Mouse (Mus musculus) megakaryocyte progenitor cell, adult 5-6 weeks (primary cell): Measurements from ENCODE around the gene Cbx8. TPM values are rescaled to one million over a fixed set of nuclear protein-coding genes. Genes with fewer than 3 reads are reported as not detected.

Experiments used
- ATAC-seq: replicated peaks from 2 replicates; pipeline ENCODE4 v1.8.0; 2016; ENCODE audit warnings: mild to moderate bottlenecking, moderate TSS enrichment, inconsistent platforms; ENCODE audit not compliant: poor library complexity
- total RNA-seq, 2 experiments: library from RNA; stranded (forward) in 1 of 2; stranded (reverse) in 1 of 2; fragments of 157-497, 149-512 nt in 1 of 2; fragments of 200-1000 nt in 1 of 2; gene quantifications; 2 replicates each; pipeline versions ENCODE4 v1.2.3 to v1.2.4; 2015 to 2017

Cbx8 gene
- total RNA-seq, 2 experiments from 2014 or later, result 1.9 to 3.6 TPM

DNA sequence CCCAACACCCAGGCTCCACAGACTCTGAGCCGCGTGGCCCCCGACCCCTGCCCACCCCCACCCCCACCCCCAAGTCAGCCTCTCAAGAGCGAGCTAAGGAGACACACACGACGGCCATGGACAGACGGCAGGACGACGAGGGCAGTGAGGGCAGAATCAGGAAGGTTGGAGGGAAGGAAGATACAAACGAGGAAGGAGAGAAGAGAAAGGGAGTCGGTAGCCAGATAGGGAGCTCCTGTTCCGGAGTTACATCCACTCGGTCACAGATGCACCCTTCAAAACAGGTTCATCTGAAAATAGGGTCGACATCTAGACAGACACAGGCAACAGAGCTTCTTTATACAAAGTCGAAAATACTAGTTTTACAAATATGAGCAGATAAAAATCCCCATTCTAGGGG, 4.3 kb downstream of the Cbx8 start:
- ATAC-seq, result no peak

DNA sequence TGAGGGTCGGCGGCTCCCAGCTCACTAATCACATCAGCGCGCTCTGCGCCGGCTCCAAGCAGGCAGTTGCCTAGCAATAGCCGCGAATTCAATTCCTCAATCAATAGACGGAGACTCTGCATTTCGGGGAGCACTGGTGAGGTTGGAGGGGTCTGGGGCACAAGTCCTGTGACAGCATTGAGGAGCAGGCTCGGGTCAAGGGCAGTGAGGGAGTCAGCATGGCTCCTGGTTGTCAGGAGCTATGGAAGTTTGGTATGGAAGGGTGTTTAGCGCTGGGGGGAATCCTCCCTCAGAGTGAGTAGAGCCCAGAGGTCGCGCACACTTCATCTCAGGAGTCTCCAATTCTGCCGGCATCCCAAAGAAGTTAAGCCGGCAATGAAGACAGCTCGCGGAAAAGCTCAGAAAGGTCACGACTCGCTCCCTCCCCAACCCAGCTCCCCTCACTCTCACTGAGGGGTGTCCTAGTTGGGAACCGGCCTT, 5.0 kb downstream of the Cbx8 start:
- ATAC-seq, result no peak

DNA sequence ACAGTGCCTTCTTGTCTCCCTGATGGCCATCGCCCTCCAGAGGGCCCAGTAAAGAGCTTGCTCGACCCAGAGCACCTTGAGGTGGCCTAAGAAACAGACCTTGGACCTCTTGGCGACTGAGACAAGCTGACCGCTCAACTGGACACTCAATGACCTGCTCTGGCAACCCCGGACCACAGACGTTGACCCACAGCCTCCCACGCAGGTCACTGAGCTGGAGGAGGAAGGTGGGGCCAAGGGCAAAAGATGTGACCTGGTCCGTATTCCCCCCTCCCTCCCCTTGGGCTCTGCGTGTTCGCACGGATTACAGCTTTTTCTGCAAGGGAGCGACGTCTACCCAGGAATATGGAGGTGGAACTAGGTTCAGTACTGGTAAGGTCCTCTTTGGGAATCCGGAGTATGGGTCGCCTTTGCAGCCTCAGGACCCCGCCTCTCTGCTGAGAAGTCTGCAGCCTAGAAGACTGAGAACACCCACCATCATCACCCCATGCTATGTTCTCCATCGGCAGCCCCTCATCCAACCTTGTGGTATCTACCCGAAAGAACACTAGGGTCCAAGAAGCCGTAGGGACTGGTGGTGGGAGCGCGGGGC, 5.6 kb downstream of the Cbx8 start:
- no peak for ATAC-seq

DNA sequence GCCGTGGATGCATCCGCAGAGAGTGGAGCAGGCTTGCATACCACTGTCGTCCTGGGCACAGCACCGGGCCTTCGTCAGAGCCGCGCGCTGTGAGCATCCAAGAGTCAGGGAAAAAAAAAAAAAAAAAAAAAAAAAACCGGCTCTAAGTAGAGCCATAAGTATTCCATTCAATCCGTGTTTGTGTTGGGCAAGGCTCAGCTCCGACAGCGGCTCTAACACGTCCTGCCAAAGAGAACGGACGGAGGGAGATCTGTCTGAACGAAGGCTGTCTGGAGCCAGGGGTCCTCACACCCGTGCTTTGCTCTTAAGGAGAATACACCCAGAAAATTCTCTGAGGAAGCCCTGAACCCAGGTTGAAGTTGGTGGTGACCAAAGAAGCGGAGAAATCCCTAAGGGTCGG, 6.1 kb downstream of the Cbx8 start:
- ATAC-seq, result no peak

DNA sequence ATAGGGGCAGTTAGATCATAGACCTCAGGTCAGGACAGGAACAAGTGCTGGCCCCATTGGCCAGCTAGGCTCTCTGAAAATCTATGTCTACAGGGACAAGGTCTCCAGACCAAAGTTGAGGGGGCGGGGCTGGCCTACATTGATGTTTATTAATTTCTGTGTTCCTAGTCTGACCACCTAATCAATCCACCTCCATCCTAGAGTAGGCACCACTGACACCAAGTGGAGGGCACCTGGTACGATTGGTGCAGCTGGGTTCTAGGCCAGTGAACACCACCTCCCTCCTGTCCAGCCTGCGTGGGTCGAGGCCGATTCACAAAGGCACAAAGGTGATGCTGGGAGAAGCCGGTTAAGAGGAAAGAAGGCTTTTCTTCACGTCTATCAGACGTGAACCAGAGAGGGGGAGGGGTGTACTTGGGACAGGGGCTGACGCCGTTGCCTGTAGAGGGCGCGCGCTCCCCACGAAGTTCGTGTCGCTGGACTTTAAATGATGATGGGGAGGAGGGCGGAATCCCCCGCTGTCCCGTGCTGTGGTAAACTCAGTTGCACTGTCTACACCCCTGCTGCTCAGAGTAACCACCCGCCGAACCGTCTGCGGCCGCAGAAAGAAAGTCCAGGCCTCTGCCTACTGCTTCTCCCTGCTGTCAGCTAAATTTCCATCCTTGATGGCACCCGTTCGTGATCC, 6.8 kb downstream of the Cbx8 start:
- ATAC-seq, result peak; percentile 83

DNA sequence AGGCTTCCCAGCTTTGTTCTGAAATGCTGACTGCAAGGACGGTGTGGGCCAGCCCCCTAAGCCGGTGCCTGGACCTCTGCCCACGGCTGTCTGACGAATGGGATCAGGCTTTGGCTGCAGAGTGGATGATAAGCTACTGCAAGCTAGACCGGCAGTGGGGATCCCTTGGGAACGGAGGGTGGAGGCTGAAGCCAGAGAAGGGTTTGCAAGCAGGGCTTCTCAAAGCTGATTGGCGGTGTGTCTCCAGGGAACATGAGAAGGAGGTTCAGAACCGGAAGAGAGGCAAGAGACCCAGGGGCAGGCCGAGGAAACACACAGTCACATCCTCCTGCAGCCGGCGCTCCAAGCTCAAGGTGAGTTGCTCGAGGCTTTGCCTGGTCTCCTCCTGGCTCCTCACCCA, 14.6 kb downstream of the Cbx8 start:
- ATAC-seq, result no peak

DNA sequence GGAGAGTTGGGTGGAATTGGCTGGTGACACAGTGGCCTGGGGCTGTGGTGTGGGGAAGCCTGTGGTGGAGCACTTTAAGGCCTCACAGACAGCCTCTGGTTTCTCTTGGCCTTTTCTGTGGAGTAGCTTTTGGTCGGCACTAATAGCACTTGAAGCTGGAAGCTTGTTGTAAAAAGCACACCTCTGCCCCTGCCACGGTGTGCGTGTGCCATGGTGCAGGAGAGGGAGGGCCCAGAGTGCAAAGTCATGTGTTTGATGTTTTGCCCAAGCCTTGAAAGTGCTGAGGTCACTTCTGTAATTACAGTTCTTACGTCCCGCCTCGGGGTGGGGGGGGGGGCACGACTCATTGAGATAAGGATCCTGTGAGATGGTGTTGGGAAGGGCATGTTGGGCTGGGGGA, 16.5 kb downstream of the Cbx8 start:
- ATAC-seq, result peak; percentile 33; the same call in 1 of the 2 replicates

DNA sequence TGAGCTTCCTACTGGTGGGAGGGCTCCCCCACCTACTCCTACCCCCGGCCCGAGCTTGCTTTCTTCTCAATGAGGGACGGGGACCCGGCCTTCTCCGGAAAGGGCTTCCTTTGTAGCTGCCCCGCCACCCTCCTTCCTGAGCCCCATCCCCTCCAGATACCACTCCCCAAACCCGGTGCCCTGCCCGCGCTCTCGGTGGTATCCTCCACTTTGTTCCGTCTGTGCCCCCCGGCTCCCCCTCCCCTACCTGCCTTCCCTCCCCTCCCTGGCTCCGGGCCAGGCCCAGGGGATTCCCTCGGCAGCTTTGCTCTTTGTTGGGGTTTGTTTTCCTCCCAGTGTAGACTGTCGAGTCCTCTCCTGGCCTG, 17.2 kb downstream of the Cbx8 start:
- no peak for ATAC-seq

DNA sequence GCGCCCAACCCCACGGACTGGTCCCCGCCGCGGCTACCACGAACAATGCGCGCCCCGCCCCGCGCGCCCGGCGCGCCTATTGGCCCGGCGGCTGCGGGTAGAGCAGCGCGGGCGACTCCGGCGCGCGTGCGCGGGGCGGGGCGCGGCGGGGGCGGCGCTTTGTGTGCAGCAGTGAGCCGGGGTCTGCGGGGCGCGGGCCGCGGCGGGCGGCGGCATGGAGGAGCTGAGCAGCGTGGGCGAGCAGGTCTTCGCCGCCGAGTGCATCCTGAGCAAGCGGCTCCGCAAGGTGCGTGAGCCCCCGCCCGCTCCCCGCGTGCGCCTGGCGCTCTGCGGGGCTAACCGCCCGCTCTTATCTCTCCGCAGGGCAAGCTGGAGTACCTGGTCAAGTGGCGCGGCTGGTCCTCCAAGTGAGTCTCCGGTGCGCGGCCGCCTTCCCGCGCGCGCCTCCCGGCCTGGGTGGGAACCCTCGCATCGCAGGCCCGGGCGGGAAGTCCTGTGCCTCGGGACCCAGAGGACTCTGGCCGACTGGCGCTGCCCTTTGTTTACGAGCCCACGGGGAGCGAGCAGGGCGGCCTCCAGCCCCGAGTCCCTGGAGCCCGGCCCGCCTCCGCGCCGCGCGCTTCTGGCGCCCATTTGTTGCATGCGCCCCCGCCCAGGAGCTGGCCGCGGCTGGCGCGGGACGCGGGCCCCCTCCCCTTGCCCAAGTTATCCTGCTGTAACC, 17.7 kb downstream of the Cbx8 start, which contains the start of gene Cbx2:
Gene Cbx2 (plus strand): TSS at position 68 of the 721 bp plus-strand sequence.
- ATAC-seq, result peak; percentile 67

DNA sequence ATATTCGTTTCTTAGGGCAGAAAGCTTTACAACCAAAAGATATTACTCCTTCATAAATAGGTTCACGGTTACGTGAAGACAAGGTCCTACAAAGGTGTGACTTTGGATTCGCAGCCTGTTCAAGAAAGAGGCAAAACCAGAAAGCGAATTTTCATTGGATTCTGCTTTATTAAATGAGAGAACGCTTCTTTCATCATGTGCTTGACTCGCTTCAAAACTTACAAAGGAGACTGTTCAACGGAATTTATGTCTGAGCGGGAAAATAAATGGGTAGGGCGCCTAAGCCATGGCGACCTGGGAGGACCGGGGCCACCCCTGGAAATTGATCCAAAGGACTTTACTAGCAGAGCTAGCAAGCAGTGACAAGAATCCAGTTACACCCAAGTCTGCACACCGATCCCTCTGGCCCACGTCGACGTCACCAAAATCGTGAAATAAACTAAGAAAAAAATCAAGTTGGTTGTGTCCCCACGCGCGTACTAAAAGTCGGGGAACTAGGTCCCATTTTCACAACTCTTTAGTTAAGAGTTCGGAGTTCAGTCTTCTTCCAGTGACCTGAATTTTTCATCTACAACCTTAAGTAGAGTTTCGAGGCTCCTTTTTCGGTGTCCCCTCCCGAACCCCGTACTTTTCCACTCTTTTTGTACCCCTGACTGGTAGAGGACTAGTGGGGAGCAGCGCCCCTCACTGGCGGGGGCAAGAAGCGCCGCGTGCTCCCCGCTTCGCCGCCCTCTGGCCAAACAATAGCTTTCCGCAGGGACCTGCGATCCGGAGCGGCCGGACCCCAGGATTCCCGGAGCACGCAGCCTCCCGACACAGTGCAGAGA, 18.5 kb downstream of the Cbx8 start:
- ATAC-seq, result no peak

DNA sequence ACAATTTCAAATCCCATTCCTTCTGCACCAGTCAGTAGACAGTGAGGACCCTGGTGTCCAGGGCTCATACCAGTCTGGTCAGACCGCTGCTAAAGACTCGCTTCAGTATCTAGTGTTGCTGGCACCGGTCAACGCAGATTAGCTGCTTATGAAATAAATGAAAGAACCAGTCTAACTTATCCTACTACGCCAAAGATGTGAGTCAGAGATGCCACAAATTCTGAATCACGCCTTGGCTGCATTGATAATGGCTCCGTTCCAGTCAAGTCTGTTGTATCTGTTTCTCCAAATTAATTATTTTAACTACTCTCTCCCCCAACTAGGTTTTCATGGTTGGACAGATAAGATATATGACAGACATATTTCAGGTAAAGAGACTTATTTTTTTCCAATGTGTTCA, 19.6 kb downstream of the Cbx8 start:
- ATAC-seq, result no peak

DNA sequence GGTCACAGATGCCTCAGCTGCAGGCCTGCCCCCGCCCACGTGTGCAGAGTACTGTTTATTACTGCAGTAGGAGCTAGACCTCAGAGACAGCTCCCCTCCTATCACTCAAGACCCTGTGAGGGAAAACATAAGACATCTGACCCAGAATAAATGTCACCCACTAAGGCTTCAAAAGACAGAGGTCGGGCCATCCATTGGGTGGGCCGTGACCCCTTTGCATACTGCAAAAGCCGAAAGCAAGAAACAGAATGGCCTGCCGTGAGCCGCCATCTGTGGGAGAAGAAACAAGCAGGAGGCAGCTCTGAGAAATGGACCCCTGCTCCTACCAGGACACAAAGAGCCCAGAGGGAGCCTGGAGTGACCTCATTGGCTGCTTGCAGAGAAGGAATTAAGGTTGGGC, 23.3 kb downstream of the Cbx8 start:
- no peak for ATAC-seq

DNA sequence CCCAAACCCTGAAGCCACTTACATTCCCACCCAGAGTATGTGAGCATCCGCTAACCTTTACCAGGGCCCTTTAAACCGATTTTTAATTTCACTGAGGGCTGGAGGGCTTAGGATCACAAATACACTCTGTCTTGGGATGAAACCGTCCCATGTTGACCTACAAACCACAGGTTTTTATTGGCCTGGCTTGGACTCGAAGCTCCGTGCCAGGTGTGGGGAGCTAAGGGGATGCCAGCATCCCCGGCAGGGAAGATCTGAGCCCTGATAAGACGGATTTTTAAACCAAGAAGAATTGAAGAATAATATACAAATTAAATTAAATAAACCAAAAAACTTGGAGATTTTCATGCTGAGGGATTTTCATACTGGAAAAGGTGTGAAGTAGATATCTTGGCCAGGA, 26.3 kb downstream of the Cbx8 start:
- ATAC-seq, result no peak

DNA sequence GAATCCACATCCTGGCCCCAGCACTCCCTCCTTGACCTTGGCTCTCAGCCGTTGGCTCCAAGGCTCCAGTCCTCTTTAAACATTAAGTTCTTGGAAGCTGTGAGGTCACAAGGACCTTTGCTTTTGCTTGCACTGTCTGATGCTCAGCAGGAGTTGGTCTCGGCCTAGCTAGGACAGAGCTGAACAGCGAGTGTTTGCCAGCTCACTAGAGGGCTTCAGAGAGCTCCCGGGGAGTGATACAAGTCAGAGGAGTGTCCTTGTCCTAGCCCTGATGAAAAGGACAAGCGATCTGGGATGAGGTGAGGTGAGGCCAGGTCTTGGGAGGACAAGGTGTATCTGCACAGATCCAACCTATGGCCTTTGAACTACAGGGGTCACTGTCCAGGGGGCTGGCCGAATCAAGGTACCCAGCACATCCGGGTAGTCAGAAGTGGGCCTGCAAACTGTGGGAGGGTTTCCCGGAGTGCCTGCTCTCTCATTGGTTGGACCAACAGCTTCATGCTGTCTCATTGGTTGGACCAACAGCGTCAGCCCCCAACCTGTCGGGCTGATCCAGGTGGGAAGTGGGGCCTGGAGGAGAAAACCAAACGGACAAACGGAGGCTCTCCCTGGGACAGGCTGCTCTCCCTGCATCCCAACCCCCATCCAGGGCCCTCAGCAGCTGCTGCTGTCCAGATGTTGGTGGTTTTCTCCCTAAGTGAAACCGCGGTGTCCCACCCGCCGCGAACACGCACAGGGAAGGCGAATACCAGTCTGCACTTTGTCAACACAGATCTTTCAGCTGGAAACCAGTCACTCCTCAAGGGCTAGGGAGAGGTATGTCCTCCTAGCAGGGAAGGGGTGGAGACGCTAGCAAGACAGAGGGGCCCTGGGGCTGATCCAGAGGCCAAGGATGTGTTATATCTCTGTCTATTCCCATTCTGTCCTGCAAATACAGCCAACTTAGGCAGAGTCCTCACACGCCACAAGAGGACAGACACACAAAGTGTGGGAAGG, 33.0 kb downstream of the Cbx8 start:
- no peak for ATAC-seq

DNA sequence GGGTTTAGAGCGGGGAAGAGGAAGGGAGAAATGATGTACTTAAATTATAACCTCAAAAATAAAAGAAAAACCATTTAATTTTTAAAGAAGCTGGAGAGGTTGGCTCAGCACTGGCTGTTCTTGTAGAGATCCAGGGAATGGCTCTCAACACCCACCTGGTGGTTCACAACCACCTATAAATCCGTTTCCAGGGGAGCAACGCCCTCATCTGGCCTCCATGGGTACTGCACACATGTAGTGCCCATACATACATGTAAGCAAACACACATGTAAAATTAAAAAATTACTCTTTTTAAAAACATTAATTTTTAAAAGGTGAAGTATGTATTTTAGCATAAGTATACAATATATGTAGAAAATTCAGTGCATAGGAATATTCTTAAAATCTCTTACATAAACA, 34.3 kb downstream of the Cbx8 start:
- no peak for ATAC-seq

DNA sequence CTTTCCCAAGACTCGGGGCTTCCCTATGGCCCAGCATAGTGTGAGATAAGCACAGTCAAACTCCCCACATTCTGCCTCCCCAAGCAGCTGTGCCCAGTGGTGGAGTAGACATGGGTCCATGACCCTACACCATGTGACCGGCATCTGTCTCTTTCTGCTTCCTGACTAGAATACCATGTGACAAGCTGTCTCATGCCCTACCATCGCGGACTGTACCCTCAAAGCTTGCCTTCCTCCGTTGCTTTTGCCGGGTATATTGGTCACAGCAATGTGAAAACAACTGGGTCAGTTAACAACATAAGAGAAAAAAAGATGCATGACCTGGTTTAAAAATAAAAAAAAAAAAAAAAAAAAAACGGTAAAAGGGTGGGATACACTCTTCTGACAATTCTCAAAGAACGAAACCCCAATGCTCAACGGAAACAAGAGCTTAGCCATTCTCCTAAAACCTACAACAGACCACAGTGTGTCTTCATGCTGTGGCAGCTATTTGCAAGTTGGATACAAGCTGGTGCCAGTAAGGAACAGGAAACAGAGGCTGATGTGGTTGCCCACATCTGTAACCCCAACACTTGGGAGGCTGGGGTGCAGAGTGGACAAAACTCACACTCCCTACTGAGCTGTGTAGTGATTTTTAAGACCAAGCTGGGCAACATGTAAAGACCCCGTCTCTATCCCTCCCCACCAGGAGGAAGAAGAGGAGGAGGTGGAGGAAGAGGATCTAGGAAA, 35.1 kb downstream of the Cbx8 start:
- peak; percentile 85 for ATAC-seq

DNA sequence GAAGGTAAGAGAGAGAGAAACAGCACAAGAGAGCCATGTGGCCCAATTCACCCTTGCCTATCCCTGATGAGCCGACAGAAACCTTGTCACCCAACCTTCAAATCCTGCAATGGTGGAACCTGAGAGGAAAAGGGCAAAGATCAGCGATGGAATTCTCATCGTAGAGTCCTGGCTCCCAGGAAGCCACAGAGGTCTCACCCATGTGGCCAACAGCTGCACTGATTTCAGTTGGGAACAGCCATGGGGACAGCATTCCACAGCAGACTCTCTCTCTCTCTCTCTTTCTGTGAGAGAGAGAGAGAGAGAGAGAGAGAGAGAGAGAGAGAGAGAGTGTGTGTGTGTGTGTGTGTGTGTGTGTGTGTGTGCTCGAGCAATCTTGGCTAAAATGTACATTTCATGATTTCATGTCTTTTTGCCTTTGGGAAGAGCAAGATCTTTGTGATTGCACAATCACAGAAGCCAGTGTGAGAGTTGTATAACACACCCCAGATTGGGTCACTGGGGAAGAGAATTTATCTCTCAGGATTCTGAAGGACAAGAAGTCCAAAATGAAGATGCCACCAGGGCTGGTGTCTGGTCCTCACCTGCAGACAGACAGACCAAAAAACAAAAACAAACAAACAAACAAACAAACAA, 39.2 kb downstream of the Cbx8 start:
- ATAC-seq, result no peak

DNA sequence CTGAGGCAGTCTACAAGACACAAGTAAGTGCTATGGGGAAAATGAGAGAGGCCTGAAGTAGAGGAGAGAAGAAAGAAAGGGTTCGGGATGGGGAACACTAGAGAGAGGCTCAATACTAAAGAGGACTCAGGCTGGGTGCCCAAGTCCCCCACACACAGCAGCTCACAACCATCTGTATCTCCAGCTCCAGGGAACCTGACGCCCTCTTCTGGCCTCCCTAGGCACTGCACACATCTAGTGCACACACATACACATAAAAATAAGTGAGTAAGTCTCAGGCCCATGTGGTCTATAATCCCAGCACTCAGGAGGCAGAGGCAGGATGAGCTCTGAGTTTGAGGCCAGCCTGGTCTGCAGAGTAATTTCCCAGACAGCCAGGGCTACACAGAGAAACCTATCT, 39.9 kb downstream of the Cbx8 start:
- no peak for ATAC-seq

DNA sequence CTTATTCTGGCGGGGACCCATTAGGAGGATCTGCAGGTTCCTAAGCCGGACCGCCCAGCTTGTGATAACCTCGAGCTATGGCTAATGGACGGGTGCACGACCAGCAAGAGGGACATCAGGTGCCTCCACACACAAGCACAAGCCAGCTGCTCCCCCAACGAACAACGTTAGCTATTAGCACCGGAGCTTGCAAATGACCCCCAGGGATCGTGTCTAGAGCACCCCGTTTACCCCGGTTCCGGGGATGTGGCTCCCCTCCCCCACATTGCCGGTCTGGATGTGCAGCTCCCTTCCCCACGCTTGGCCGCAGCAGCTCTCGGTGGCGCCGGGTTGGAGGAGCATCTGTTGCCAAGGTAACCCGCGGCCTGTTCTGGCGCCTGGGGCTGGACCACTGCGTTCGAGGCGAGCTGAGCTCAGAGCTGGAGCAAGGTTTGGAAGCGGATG, 41.4 kb downstream of the Cbx8 start:
- ATAC-seq, result no peak
